Mouse (Mus musculus): ENCODE results near the gene Zfp36l2. TPM values are rescaled to one million over a fixed set of nuclear protein-coding genes. Genes with fewer than 3 reads are reported as not detected.

Zfp36l2 gene
- polyA plus RNA-seq, 1 experiment from 2014 or later = 12.0 TPM

- H3K4me1 ChIP-seq = peaks cover 61% of the 10 kb centered on the region
- peak overlapping the region; percentile 85 for H3K27ac ChIP-seq (replicated peaks)
- 62% methylated on average over 18 of the region's 18 CpGs for WGBS
Observed at GRCm38 (mm10) chr17:84181502-84182310, 6.0 kb downstream of the Zfp36l2 start.

DNA sequence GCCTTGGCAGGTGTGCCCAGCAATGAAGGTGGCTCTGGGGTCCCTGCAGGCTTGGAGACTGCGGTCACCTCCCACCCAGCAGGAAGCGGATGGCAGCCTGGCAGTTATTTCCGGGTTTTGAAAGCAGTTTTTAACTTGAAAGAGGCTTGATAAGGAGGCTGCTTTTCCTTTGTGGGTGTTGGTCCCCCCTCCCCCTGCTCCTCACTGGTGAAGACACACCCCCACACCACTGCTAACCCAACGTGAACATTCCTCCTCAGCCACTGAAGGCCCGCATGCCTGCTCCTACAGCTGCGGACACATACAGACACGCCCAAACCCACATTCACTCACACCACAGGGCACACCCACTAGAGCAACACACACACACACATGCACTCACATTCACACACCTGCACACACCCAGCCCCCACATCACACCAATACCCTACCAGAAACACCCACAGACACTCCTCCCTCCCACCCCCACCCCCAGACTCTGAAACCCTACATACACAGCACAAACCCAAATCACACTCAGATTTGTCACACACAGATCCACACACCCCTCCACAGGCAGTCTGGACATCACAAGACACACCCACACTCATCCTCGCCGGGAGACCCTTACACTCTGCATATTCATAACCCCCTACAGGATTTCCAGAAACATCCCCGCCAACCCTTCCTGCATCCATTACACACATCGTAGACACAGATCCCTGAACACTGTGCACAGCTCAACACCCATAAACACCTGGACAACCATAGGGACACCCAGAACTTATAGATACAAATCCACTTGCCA, 6.8 kb downstream of the Zfp36l2 start:
- no peaks in the 10 kb centered on the region for H3K9me3 ChIP-seq
- H3K4me3 ChIP-seq = no peak overlapping the region
- no peaks in the 10 kb centered on the region for H3K27me3 ChIP-seq (replicated peaks; ENCODE audit: low read depth, poor library complexity, severe bottlenecking)
- H3K36me3 ChIP-seq (replicated peaks) = peaks cover 17% of the 10 kb centered on the region
- H3K27ac ChIP-seq (replicated peaks) = peak overlapping the region; percentile 85
- 50% methylated on average over 11 of the region's 11 CpGs for WGBS
- peaks cover 53% of the 10 kb centered on the region for H3K4me1 ChIP-seq
- DNase-seq (ENCODE audit: low spot score) = peak; percentile 38

More at GRCm38 (mm10) chr17:84181502-84182310, 6.0 kb downstream of the Zfp36l2 start:
- no peaks in the 10 kb centered on the region for H3K27me3 ChIP-seq (replicated peaks; ENCODE audit: low read depth, poor library complexity, severe bottlenecking)
- H3K4me3 ChIP-seq = peak overlapping the region; percentile 51
- DNase-seq (ENCODE audit: low spot score) = no peak
- peaks cover 25% of the 10 kb centered on the region for H3K36me3 ChIP-seq (replicated peaks)
- H3K9me3 ChIP-seq = no peaks in the 10 kb centered on the region

DNA sequence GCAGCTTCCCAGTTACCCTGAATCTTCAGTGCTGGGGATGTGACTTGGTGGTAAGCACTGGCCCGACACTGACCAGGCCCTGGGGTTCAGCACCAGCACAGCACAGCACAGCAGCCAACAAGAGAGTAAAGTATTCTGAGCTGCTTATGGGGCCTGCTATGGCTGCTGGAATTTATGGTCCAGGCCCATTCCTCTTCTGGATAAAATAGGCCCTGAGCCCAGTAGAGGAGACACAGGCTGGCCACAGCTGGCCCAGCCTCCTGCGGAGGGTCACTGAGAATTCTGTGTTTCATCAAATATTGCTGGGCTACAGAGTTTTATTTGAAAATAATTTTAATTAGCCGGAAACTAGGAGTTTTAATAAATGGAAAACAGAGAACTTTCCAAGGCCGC, 7.8 kb downstream of the Zfp36l2 start:
- Histone ChIP-seq H3K4me3 (no peak overlapping the region), H3K9me3 (peaks cover 6% of the 10 kb centered on the region), H3K27me3 (replicated peaks; ENCODE audit: low read depth, poor library complexity, severe bottlenecking) (no peaks in the 10 kb centered on the region), H3K27ac (replicated peaks) (peak overlapping the region; percentile 35), H3K4me1 (peaks cover 47% of the 10 kb centered on the region), H3K36me3 (replicated peaks) (peaks cover 11% of the 10 kb centered on the region)
- DNase-seq (ENCODE audit: low spot score) = no peak
- WGBS = 90% methylated on average over 4 of the region's 4 CpGs

DNA sequence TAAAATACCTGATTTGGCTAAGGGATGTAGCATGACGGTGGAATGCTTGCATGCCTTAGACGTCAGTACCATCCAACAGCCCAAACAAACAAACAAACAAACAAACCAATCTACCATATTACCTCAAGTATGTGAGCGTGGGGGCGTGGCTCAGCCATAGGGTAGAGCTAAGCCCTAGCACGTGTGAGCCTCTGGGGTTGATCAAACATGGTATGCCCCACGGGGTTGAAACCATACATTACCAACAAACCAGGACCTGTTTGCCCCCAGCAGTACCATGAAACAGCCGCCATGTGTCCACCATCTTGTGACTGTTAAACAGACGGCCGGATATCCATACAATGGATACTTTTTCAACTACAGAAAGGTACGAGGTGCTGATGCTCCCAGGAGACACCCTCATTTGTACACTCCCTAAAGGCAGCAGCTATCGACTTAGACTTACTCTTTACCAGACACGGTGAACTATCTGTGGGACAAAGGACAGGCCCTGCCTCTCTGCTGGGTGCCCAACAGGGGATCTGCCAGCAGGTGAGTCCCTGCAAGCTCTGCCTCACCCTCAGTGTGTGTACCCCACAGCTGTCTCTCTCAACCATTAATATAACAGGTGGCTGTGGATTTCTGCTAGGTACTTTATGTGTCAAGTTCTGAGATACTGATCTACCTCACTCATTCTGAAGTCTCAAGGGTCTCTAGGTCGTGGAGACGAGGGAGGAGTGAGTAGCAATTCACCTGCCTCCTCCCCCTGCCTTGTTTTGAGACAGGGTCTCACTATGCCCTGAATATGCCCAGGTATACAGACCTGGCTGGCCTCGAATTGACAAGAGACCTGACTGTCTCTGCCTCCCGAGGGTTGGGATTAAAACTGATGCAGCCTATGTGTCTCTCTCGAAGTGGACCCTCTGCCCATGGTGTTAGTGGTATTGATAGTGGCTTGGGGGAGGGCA, 8.4 kb downstream of the Zfp36l2 start:
- H3K9me3 ChIP-seq = peaks cover 6% of the 10 kb centered on the region
- H3K4me3 ChIP-seq = no peak overlapping the region
- peaks cover 45% of the 10 kb centered on the region for H3K4me1 ChIP-seq
- H3K27me3 ChIP-seq (replicated peaks; ENCODE audit: low read depth, poor library complexity, severe bottlenecking) = no peaks in the 10 kb centered on the region
- H3K27ac ChIP-seq (replicated peaks) = peak overlapping the region; percentile 35
- WGBS = 86% methylated on average over 17 of the region's 17 CpGs
- peaks cover 8% of the 10 kb centered on the region; the same call in 1 of the 2 replicates for H3K36me3 ChIP-seq (replicated peaks)
- DNase-seq (ENCODE audit: low spot score) = peak; percentile 8

DNA sequence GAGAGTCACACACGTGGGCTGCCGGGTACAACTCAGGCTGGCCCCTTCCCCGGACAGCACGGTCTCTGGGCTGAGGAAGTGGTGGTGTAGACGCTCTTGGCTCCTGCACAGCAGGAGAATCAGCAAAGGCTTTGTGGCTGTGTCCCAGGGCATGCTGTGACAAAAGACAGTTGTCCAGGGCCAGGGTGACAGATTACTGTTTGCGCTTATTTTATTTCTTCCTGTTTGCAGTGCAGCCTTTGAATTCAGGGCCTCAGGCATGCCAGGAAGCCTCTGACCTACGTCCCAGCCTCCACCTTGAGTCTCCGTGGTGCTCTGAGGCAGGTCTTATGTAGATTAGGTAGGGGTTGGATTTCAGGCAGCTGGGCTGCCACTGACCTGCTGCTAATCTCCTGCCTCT, 10.3 kb downstream of the Zfp36l2 start:
- Histone ChIP-seq H3K4me1 (peaks cover 32% of the 10 kb centered on the region), H3K27me3 (replicated peaks; ENCODE audit: low read depth, poor library complexity, severe bottlenecking) (no peaks in the 10 kb centered on the region), H3K36me3 (replicated peaks) (peaks cover 8% of the 10 kb centered on the region; the same call in 1 of the 2 replicates), H3K4me3 (no peak overlapping the region), H3K27ac (replicated peaks) (peak overlapping the region; percentile 52), H3K9me3 (peaks cover 6% of the 10 kb centered on the region)
- 33% methylated on average over 8 of the region's 8 CpGs for WGBS
- peak; percentile 14 for DNase-seq (ENCODE audit: low spot score)

- Histone ChIP-seq H3K27me3 (replicated peaks; ENCODE audit: low read depth, poor library complexity, severe bottlenecking) (no peaks in the 10 kb centered on the region), H3K4me1 (peaks cover 22% of the 10 kb centered on the region), H3K36me3 (replicated peaks) (peaks cover 3% of the 10 kb centered on the region; the same call in 1 of the 2 replicates), H3K4me3 (no peak overlapping the region), H3K9me3 (peaks cover 6% of the 10 kb centered on the region), H3K27ac (replicated peaks) (peak overlapping the region; percentile 30)
- DNase-seq (ENCODE audit: low spot score) = no peak
- 91% methylated on average over 7 of the region's 7 CpGs for WGBS
Observed at GRCm38 (mm10) chr17:84176446-84176845, 11.3 kb downstream of the Zfp36l2 start.

- Histone ChIP-seq H3K4me1 (peaks cover 9% of the 10 kb centered on the region), H3K36me3 (replicated peaks) (peaks cover 3% of the 10 kb centered on the region; the same call in 1 of the 2 replicates), H3K9me3 (peaks cover 6% of the 10 kb centered on the region), H3K27ac (replicated peaks) (no peak overlapping the region), H3K4me3 (no peak overlapping the region), H3K27me3 (replicated peaks; ENCODE audit: low read depth, poor library complexity, severe bottlenecking) (no peaks in the 10 kb centered on the region)
- 94% methylated on average over 17 of the region's 17 CpGs for WGBS
- DNase-seq (ENCODE audit: low spot score) = no peak
Observed at GRCm38 (mm10) chr17:84175196-84175595, 12.6 kb downstream of the Zfp36l2 start.

- 90% methylated on average over 4 of the region's 4 CpGs for WGBS
Observed at GRCm38 (mm10) chr17:84167377-84167776, 20.4 kb downstream of the Zfp36l2 start.

DNA sequence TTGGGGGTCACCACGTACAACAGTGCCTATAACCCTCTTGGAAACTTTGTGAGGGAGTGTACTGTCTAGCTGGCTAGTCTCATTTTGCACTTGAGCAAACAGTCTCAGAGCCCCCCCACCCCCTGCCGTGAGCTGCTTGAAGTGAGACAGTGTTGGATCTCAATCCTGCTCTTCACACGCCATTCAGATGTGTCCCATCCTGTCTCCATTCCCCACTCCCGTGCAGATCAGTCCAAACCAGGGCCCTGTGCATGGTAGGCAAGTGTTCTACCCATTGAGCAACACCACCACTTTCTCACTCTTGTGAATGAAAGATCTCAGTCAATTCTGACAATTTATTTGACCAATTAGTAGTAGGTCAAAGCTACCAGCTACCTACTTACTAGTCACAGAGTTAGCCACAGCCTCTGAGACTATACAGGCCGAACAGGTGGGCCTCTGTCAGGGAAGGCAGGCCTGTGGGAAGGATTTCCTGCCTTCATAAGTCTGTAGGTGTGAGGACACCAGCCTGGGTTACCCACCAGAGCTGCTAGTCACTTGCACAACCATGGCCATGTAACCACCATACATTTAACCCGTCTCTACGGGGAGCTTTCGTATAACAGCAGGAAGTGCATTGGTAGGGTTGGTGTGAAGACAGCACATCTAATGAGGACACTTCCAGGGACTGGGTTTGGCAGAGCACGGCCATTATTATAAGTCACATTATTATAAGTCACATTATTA, 21.4 kb downstream of the Zfp36l2 start:
- 89% methylated on average over 9 of the region's 9 CpGs for WGBS
- H3K9me3 ChIP-seq = no peaks in the 10 kb centered on the region
- H3K4me1 ChIP-seq = peaks cover 24% of the 10 kb centered on the region
- DNase-seq (ENCODE audit: low spot score) = no peak
- H3K27ac ChIP-seq (replicated peaks) = no peak overlapping the region
- no peaks in the 10 kb centered on the region for H3K36me3 ChIP-seq (replicated peaks)
- H3K27me3 ChIP-seq (replicated peaks; ENCODE audit: low read depth, poor library complexity, severe bottlenecking) = no peaks in the 10 kb centered on the region
- no peak overlapping the region for H3K4me3 ChIP-seq

More at GRCm38 (mm10) chr17:84167377-84167776, 20.4 kb downstream of the Zfp36l2 start:
- H3K36me3 ChIP-seq (replicated peaks) = no peaks in the 10 kb centered on the region
- H3K27me3 ChIP-seq (replicated peaks; ENCODE audit: low read depth, poor library complexity, severe bottlenecking) = no peaks in the 10 kb centered on the region
- H3K9me3 ChIP-seq = no peaks in the 10 kb centered on the region
- no peak for DNase-seq (ENCODE audit: low spot score)
- no peak overlapping the region for H3K4me3 ChIP-seq
- peaks cover 14% of the 10 kb centered on the region for H3K4me1 ChIP-seq
- peak overlapping the region; percentile 15; the same call in 1 of the 2 replicates for H3K27ac ChIP-seq (replicated peaks)

GRCm38 (mm10) chr17:84165735-84166134, 22.0 kb downstream of the Zfp36l2 start:
- peaks cover 30% of the 10 kb centered on the region for H3K4me1 ChIP-seq
- no peak for DNase-seq (ENCODE audit: low spot score)
- H3K27me3 ChIP-seq (replicated peaks; ENCODE audit: low read depth, poor library complexity, severe bottlenecking) = no peaks in the 10 kb centered on the region
- H3K4me3 ChIP-seq = no peak overlapping the region
- WGBS = 86% methylated on average over 3 of the region's 3 CpGs
- H3K9me3 ChIP-seq = no peaks in the 10 kb centered on the region
- no peak overlapping the region for H3K27ac ChIP-seq (replicated peaks)
- H3K36me3 ChIP-seq (replicated peaks) = no peaks in the 10 kb centered on the region

- Histone ChIP-seq H3K9me3 (no peaks in the 10 kb centered on the region), H3K27ac (replicated peaks) (no peak overlapping the region), H3K4me1 (peaks cover 34% of the 10 kb centered on the region), H3K4me3 (no peak overlapping the region), H3K27me3 (replicated peaks; ENCODE audit: low read depth, poor library complexity, severe bottlenecking) (peaks cover 12% of the 10 kb centered on the region), H3K36me3 (replicated peaks) (no peaks in the 10 kb centered on the region)
- WGBS = 81% methylated on average over 8 of the region's 8 CpGs
- DNase-seq (ENCODE audit: low spot score) = no peak
Observed at GRCm38 (mm10) chr17:84164146-84164545, 23.6 kb downstream of the Zfp36l2 start.

Measured in embryonic facial prominence, embryonic 10.5 days (tissue).